Mouse (Mus musculus) cerebellum, adult 9-11 months (tissue): ENCODE data around the gene Ube3b.

ENCODE experiments used
- DNase-seq: peaks from one replicate; pipeline ENCODE4 v3.0.0; 2022

The Ube3b gene

GRCm38 (mm10) chr5:114380209-114381012 is at the start of gene Ube3b, which contains the start of gene Kctd10:
Gene Ube3b (plus strand): TSS chr5:114380607.
Gene Kctd10 (minus strand): TSS chr5:114380508.
- DNase-seq, result peak; percentile 82

DNA sequence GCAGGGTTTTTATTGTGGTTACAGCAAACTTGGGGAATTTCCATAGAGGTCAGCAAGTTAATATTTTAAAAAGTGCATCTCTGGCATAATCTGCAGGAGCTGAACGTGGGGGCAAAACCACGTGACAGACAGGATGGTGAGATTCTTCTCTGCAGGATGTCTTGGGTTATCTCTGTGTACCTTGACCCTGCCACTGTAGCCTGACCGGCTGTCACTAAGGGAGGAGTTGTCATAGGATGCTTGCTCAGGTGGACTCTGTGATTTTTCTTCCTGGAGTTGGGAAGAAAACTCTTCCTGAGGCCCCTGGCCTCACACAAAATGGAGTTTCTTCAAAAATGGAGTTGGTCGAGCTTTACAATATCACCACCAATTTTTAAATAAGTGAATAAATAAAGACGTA is 37.4 kb upstream of the Ube3b start:
- no peak for DNase-seq

- no peak for DNase-seq
These were observed 36.8 kb upstream of the Ube3b start for GRCm38 (mm10) chr5:114343612-114344011.

GRCm38 (mm10) chr5:114345538-114345937 is 34.9 kb upstream of the Ube3b start:
- DNase-seq, result no peak

DNA sequence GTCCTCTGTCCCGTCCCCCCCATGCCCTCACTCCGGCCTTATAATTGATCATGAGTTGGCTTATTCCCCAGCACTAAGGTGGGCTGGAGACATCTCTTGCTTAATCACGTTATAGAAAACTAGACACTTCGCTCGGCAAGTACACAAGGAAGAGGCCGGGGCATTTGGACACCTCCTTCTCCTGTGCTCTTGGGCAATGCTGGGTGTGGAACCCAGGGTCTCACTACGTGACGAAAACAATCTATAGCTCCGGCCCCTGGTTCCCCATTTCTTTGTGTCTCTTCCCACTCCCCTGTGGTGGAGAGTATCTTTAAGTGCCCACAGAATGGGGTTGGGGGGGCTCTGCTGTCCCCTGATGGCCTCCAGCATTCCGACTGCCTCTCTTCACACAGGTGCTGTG is 33.4 kb upstream of the Ube3b start:
- no peak for DNase-seq

GRCm38 (mm10) chr5:114351490-114351889 is 28.9 kb upstream of the Ube3b start:
- DNase-seq, result no peak

DNA sequence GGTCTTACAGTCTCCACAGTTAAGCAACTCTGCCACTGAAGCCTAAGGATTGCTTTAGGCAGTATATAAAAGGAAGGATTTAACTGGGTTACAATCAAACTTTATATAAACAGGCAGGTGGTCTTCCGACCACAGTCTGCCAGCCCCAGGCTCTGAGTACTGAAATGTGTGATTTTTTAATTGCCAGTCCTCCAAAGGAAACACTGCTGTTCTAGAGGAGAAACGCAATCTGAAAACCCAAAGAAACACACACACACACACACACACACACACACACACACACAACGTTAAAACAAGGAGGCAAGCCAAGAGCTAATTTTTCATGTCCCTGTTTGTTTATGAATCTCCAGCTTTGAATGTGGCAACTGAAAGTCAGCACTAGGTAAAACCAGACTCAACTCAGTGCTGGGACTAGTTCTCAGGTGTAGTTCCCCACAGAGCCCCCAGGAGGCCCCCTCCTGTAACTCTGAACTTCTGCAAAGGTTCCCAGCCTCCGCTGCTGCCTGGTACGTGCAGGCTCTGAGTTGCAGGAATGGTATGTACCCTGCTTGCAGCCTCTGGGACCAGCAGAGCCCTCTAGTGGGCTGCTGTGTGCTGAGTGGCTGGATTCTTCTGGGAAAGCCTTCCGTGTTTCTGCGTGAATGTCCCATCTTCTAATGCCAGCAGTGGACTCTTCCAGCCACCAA is 24.0 kb upstream of the Ube3b start:
- no peak for DNase-seq

- DNase-seq, result no peak
These were observed 23.3 kb upstream of the Ube3b start for GRCm38 (mm10) chr5:114356936-114357751.

GRCm38 (mm10) chr5:114358833-114359232 is 21.6 kb upstream of the Ube3b start:
- no peak for DNase-seq

- DNase-seq, result no peak
These were observed 20.8 kb upstream of the Ube3b start for GRCm38 (mm10) chr5:114359586-114359985.

DNA sequence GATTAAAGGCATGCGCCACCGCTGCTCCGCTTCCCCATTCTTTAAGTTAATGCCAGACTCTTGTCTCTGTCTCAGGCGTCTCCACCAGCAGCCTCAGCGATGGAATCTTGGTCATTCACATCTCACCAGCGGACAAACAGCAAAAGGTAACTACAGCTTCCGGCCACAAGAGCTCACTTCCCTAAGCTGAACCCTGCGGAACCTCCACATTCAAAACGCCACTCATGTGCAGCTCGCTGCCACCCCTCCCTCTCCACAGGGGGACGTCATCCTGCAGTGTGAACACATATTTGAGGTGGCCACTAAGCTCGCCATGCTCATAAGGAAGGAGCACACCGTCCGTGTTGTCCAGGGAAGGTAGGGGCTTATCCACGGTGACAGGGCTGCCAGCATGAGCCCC is 19.4 kb upstream of the Ube3b start:
- no peak for DNase-seq

DNA sequence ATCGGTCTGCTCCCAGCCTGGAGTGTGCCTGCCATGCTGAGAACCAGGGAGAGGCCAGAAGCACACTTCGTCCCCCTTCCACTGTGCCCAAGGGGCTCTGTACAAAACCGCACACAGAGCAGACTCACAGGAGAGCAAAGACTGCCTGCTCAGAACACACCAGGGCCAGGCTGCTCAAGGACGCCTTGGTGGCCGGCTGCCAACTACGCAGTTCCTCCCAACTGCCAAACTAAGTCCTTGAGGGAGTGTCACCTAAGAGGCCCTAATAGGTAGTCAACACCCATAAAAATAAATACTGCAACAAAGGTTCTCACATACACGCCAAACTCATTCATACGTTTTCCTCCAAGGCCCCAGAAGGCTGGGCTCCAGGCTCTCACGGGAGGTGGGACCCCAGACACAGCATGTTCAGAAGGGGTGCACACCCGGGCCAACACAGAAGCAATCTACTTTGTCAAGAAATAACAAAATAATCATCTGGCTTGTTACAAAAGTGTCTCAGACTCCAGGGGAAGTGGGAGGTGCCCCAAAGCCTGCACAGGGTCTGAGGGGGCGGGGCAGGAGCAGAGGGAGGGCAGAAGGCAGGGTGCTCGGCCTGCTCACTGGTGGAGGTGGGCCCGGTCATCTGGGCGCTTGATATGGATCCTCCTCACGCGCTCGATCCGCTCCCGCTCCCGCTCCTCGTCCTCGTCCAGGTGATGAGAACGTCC is 15.2 kb upstream of the Ube3b start:
- no peak for DNase-seq

DNA sequence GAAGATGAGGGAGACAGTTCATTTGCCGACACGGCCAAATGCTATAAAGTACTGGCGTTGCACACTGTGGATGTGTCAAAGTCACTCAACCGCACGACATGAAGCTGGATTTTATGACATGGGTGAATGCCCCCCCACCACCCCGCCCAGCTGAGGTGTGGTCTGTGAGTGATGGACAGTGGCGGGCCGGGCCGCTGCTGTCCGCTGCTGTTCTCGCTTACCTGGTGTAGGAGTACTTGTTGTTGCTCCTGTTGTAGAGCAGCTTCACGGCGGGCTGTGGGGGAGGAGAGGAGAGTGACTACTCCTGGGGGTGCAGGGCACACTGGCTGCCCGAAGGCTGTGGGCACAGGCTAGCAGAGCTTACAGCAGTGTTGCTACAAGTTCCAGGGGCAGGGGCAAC is 12.3 kb upstream of the Ube3b start:
- no peak for DNase-seq

- no peak for DNase-seq
These were observed 11.5 kb upstream of the Ube3b start for GRCm38 (mm10) chr5:114368803-114369496.

DNA sequence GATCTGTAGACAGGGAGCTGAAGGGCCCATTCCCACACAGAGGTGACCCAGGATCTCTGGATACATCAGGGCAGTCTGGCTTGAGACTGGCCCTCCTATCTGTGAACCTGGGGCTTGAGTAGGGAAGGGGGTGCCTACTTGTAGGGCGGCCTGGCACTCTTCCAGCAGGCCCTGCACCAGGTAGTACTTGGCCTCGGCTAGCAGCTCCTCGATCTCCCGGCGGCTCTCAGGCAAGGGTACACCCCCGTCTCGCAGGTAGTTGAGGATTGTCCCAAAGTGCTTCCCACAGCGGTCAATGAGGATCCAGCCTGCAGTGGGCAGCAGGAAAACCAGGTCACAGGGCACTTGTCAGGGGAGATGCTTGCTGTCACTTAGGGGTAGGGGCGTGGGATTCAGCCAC is 10.5 kb upstream of the Ube3b start:
- DNase-seq, result no peak

- DNase-seq, result no peak
These were observed 10.0 kb upstream of the Ube3b start for GRCm38 (mm10) chr5:114370371-114370776.

GRCm38 (mm10) chr5:114371331-114371730 is 9.1 kb upstream of the Ube3b start:
- DNase-seq, result no peak

DNA sequence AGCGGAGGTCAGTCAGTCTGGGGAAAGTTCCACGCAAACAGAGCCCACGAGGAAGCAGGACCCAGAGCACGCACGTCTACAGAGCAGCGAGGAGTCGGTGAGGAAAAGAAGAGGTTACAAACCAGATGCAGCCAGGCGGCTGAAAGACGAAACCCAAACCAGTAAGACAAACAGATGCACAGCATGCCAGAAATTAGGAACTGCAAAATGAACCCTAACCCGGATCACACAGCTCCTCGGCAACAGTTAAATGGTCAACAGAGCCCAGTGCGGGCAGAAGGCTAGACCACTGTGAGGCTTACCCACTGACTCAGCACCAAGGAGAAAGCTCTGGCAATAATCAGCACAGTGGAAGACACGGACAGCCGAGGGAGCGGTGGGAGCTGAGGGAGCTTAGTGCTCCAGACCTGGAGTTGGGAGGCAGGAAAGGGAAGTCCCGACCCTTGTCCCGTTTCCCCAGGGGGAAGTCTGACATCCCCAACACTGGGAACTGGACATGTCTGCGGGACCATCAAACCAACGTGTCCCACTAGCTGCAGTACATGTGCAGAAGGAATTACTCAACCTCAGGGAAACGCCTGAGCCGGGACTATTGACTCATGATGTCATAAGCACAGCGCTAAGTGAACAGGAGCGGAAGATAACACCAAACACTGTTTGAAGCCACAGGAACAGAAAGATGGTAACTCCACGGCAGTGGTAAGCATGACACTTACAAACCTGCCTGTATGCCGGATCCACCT is 8.5 kb upstream of the Ube3b start:
- DNase-seq, result no peak

DNA sequence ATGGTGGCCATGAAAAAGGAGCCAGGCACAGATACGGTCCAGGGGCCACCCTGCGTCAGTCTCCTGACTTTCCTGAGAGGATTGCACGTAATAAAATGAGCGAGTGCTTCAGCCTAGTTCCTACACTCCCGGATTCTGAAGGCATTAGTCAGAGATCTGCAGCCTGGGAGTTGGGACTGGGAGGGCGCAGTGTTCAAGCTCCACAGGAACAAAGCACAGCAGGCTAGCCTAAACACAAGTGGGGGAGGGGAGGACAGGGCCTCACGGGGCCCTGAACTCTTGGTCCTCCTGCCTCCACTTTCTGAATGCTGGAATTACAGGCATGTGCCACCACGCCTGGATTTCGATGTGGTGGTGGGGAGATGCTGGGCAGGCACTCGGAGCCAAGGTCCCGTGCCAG is 7.8 kb upstream of the Ube3b start:
- no peak for DNase-seq

DNA sequence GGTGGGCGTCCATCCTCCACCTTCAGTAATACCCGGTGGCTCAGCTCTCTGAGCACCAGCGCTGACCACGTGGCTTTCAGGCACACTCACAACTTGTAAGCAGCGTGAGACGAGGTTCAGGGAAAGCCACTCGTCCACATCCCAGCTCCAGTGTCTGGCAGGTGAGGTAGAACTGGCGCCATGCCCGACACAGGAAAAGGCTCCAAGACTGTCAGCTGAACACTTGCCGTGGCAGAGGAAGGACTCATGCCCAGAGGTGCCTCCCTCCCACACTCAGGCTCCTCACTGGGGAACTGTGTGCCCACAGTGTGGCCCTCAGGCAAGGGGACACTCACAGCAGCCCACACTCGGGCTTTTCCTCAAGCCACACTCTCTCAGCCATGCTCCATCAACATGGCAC is 7.2 kb upstream of the Ube3b start:
- DNase-seq, result no peak

DNA sequence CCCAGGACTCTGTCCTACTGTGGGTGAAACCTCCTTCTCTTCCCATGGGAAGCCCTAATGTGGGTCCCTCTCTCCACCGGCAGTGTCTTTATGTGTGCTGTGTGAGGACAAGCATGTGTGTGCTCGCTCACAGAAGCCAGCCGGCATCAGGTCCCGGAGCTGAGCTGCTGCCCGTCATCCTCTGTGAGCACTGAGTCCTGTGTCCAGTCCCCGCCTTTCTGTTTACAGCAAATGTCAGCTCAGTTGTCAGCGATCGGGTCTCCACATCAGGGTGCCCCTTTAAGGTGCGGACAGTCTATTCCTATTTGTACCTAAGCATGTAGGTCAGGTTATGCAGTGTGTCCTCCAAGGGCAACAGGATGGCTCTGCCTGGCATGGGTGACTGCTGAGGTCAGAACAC is 6.8 kb upstream of the Ube3b start:
- no peak for DNase-seq
